Mouse (Mus musculus): Measurements from ENCODE around the gene Tctex1d1.

DNA sequence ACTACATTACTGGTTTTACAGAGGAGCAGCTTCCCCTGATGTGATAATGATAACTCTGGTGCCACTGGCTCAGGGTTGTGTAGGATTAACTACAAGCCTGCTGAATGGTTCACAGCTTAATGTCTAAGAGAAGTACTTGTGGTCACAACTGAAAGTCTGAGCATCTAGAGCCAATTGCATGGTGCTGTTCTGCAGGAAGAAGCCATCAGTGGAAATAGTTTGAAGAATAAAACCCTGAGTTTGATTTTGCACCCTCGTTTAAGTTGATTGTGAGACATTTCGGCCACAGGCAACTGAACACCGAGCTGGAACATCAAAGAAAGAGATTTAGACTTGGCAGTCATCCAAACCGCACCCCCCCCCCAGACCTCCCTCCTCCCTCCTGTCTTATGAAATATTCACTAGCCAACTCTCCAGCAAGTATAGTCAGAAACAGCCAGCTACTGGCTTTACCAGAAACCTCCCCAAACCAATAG lies 28.6 kb downstream of the Tctex1d1 start:
- TF ChIP-seq CTCF (IDR thresholded peaks at IDR 0.05; ENCODE audit: low read depth, low read length) (no peak), POLR2A (IDR thresholded peaks at IDR 0.05; ENCODE audit: extremely low read depth, insufficient read depth, low read length) (no peak)

Measured in liver, adult 2 months (tissue).